Mouse (Mus musculus) gastrocnemius, adult 8-10 months (tissue): ENCODE results near the gene Utp15. TPM values are rescaled to one million over a fixed set of nuclear protein-coding genes. Genes with fewer than 3 reads are reported as not detected.
A peak's percentile ranks its signal among the peaks of the same experiment; 100 is the strongest.

Experiments used
- DNase-seq, 2 experiments: peaks; one replicate each; pipeline ENCODE4 v3.0.0; 2022; ENCODE audit warnings: low spot score in 2 of 2
- total RNA-seq, 4 experiments: library from RNA; stranded (reverse); gene quantifications; 2 replicates each; pipeline ENCODE4 v1.2.4; 2022

Gene Utp15
- total RNA-seq, 4 experiments from 2014 or later, result 3.0 to 4.7 (median 3.8) TPM

DNA sequence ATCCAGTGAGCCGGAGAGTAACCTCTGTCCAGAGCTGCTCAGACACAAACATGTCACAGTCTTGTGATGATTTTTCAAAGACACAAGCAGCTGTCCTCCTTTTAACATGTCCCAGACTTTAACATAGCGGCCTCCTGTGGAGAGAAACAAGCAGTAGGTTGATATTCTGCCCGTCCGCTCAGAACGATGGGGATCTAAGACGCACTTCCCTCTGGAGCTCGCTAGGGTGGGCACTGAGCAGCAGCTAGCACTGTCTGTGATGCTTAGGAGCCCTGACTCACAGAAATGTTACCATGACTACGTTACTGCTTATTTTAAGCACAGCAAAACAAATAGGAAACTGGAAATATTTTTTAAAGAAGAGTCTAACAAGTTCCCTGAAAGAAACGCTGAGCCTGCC lies 7.9 kb downstream of the Utp15 start:
- no peak for DNase-seq

DNA sequence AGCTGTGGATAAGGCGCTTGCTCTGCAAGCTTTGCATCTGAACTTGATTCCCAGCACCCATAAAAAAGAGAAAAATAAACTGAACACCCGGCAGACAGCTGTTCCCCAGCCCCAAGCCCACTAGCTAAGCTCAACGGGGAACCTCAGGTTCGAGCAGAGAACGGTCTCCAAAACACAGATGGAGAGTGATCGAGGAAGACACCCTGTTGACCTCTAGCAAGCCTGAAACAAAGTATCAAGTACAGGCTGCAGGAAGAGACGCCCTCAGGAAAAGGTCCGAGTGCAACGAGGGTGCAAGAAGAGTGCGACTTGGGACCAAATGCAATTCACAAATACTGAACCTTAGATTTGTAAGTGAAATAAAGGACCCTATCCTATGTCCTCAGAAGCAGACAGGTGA lies 13.2 kb downstream of the Utp15 start:
- DNase-seq, result no peak

DNA sequence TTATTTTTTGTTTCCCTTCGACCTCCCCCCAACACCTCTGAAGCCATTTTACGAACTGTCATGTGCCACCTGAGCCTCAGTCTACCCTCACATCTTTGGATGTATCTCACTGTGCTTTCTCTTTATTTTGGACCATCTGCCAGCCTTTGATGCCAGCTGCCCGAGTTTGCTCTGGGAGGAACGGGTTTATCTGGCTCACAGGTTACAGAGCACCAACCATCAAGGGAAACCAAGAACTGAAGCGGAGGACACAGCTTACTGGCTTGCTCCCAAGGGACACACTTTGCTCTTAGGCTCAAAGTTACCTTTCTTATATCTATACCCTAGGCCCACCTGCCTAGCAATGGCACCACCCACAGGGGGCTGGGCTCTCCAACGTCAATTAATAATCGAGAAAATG lies 17.5 kb downstream of the Utp15 start:
- DNase-seq, result no peak

DNA sequence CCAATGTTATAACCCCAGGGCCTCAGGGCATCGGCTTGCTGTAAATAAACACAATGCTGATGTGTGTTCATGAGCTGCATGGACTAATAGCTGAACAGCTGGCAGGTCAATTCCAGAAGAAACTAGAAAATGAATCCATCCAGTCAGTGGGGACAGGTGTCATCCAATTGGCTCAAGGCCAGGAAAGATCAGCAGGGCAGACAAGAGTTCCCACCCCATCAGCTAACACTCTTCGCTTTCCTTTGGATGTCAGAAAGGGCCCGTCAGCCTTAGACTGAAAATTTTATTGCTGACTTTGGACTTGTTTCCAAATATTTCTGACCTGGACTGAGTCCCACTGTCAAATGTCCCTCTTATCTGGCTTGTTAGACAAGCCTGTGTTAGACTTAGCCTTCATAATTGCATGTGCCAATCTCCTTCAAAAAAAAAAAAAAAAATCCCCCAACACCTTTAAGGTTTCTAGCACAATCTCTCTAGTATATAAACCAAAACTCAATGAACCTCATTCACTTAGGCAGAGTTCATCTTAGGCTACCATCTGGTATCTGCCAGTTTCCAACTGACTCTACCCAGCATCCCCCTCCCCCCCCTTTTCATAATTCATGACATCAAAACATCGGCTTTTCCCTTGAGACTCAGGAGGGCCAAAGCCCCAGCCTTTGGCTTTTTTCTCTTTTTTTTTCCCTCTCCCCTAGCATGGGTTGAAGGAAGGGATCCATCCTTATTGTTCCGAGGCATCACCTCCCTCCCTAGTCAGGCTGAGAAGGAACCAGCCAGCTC lies 18.1 kb downstream of the Utp15 start:
- DNase-seq, result no peak

DNA sequence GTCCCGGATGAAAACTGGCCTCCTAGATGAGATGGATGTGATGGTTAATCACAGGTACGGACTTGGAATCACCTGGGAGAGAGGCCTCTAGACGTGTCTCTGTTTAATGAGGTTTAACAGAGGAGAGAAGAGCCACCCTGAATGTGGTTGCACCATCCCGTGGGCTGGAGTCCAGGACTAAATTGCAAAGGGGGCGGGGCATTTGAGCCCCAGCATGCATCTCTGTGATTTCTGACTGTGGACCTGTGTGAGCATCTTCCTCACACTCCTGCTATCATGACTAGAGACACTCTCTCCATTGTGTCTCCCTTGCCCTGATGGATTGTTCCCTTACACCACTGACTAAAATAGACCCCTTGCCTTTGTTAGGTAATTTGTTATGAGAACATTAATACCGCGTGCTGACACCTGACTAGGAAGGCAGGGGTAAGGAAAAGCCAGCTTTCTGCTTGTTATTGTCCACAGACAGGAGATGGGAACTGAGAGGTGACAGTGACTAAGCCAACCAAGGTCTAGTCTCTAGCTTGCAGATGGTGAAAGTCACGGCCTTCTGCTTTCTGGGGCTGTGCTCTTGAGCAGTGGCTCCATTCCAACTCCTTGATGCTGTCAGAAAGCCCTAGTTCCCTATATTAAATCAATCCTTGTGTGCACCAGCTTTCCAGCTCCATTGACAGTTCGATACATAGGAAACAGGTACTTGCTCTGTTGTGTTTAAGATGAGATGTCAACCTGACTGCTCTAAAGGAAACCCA lies 21.1 kb downstream of the Utp15 start:
- DNase-seq, result no peak

DNA sequence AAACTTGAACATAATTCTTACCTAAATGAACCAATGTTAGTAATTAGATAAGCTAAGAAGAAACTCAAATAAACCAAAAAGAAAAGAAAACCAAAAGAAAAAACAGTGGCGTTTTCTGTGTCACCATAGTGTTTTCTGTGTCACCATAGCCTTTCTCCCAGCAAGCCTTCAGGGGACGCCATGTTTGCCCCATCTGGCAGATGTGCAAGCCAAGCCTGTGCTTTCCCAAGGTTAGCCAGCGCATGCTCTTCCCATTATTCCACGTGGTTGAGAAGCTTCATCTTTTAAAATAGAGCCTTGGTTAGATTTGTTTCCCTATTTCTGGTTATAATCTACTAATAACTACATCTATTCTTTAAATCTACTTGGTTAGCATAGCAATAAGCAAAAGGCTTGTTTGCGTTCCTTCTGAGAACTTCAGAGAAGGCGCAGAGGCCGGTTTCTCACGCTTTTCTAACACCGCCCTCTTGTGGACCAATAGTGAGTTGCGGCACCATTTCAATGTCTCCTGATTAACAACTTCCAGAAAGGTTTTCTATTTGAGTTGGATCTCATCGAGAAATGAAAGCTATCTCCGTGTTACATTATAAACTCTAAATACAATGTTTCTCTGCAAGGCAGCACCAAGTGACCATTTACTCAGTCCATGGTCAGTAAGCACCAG lies 22.7 kb downstream of the Utp15 start:
- peak; percentile 22 to 27 for DNase-seq

DNA sequence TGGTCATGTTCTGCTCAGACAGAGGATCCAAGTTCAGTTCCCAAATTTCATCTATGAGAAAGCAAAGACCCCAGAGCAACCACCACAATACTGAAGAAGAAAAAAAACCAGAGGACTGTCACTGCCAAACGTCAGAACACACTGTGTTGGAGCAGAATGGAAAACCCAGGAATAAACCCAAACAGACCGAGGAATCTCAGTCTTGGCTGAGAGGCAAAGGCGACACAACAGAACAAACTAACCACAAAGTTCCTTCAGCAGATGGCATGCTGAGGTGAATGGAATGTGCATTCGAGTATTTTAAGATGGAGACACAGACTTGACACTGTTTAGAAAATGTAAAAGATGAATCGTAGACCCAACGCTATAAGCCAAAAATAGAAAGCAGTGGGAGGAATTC lies 27.4 kb downstream of the Utp15 start:
- DNase-seq, result no peak

DNA sequence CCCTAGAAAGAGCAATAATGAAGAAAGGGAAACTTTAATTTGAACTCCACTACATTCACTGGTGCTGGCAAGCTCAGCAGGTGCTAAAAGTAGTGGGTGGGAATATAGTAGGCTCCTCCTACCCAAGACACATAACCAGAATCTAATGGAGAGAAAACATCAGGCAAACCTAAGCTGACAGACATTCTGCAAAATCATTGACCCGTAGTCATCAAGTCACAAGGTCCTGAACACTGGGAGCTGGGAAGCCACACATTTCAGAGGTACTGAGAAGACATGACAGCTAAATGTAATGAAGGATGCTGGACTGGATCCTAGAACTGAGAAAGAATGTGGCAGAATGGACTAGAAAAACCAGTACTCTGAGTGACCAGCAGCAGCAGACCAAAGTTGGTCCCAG lies 32.3 kb downstream of the Utp15 start:
- DNase-seq, result no peak

DNA sequence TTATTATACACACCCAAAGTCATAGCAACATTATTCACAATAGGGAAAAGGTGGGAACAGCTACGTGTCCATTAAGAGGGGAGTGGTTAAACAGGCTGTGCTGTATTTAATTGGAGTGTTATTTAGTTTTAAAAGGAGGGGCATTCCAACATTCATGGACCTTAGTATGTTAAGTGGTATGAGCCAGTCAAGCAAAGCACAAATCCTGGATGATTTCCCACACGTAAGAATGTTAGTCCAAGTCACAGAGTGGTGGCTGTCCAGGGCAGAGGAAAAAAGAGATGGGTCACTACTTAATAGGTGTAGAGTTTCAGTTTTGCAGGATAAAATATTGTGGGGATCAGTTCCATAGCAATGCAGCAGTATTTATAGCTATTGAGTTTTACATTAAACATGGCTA lies 36.6 kb downstream of the Utp15 start:
- DNase-seq, result no peak

DNA sequence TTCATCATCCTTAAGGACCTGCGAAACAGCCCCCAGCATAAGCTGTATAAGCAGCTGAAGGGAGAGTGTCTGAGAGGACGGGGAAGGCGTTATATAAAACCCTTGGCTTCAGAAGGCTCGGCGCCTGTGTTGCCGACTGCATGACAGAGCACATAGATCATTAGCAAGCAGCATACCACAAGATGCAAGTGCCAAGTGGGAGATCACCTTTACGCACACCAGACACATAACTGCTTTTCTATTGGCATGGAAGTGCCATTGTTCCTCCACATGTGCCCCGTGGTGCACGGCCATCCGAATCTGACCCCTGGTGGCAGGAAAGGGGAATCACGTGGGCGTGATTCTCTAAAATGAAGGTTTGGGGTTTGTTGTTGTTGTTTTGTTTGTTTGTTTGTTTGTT lies 40.0 kb downstream of the Utp15 start:
- no peak for DNase-seq

DNA sequence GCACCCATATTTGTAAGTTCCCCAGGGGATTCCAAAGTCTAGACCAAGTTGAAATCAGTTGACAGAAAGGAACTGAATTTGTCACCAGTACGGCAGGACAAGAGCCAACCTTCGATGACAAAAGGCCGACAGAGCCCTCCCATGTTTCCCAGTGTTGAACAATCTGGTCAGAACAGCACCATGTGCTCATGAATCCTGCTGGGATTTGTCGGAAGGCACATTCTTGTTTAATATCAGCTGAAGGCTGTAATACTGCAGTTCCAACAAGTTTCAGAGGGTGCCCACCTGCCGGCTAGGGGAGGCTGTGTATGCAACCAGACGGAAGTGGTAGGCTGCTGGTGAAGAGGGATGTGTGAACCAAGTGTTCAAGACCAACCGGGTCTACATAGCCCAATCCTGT lies 52.7 kb downstream of the Utp15 start:
- no peak for DNase-seq

DNA sequence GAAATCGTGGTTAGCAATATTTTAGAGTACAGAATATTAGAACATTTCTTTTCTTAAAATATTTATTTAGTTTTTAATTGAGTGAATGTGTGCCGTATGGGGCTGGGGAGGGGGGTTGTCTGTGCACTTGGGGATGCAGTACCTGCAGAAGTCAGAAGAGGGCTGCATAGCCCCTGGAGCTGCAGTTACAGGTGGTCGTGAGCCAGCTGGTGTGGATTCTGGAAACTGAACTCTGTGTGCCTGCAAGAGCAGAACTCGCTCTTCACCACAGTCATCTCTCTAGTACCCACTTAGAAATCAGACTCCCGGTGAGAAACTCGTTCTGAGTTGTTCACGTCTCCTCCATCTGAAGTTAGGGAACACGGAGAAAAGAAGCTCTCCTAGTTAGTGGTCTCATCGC lies 54.0 kb downstream of the Utp15 start:
- no peak for DNase-seq

DNA sequence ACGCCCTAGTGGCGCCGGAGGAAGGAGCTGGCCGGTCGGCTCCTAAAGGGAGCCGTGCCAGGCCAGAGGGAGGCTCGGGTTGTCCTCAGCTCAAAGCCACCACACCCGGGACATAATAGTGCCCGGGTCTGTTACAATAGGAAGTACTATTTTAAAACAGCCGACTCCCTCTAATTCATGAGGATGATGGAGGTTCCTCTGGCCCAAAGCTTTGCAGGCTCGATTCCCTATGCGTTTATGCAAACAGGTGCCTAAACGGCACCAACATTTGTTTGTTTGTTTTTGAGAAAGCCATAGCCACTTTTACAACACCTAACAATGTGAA lies 56.3 kb downstream of the Utp15 start:
- DNase-seq, result no peak

DNA sequence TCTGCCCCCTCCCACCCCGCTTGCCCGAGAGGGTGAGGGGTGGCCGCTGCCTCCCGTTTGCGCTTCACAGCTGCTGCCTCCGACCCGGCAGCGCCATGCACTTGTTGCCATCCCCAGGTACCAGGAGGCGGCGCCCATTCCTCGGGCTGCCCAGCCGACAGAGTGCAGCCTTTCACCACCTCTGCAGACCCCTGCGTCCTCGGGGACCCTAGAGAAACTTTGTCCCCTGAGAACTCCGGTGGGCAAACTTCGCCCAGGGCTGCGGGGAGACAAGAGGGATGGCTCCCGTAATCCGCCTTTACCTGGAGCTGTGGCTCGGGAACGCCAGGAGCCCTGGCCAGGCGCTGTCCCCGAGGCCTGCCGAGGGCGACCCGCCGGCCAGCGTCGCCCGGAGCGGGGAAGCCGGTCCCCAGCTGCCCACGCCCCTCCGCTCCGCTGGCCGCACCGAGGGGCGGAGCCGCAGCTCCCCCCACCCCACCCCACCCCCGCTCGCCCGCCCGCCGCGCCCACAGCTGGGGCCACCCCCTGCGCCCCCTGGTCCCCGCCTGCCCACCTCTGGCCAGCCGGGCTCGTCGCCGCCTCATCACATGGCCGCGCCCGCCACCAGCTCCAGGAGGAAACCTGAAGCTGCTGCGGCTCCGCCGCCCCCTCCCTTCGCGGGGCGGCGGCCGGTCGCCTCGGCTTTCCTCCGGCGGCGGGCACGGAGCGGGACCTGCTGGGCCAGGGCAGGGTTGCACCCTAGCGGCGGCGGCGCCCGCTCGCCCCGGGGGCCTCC lies 56.9 kb downstream of the Utp15 start, which contains the start of gene Arhgef28:
Gene Arhgef28 (minus strand): TSS at position 669 of the 775 bp plus-strand sequence.
- DNase-seq, result peak; percentile 36 to 63

DNA sequence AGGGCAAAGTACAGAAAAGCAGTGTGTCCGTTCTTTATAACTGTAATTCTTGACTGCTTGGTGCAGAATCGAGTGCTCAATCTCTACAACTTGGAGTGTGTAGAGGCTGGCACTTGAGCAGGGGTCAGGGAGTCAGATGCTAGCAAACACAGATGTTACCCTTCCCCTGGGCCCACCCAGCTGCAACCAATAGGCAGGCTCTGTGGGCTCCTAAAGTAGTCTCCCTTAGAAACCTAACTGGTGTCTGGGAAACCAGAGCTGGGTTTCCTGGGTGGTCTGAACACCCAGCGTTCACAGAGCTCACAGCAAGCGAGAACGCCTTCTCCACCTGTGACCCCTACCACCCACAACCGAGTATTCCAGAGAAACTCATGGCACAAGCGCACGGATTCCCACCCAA lies 57.7 kb downstream of the Utp15 start:
- no peak for DNase-seq

DNA sequence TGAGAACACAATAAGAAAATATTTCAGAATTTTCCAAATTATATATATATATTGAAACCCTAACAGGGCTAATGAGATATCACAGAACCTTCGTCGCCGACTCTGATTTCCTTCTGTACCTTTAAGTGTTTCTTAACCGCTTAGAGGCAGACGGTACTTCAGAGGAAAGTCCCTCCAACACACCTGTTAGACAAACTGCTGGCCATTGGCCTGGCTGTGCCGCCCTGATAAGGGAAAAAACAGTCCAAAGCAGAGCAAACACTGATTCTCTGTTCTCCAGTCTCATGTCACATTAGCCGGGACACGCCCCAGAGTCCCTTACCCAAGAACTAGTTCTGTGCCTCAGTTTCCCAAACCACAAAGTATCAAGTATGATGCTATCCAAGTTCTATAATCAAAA lies 58.5 kb downstream of the Utp15 start:
- DNase-seq, result no peak

DNA sequence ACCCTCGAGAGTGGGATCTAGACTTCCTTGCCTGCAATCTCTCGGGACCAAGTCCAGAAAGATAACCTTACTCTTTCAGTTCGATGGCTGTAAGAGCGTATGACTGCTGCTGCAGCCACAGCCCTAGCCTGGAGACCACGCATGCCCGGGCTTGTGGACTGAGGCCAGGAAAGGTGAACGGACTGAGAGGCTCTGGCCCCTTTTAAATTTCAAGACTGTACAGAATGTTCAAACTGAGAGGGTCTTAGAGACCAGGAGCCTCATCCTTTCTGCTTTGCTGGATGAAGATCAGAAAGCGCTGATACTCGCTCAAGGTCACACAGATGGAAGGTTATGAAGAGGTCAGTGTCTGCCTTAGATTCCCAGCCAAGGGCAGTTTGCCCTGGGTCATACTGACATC lies 61.4 kb downstream of the Utp15 start:
- DNase-seq, result no peak

Other genes starting within 250 kb of the Utp15 start
- 1 to 10 TPM; 2.1 to 2.9 (median 2.7) TPM for gene Arhgef28, start 56.6 kb downstream of the Utp15 start, total RNA-seq
- gene Ankra2, start within 50 bp of the Utp15 start, total RNA-seq, result 10 to 100 TPM; 13.5 to 18.7 (median 16.3) TPM
- gene Gm21976, start 16.8 kb upstream of the Utp15 start, total RNA-seq, result not detected
- 100 to 1,000 TPM; 208 to 239 (median 210) TPM for gene Btf3, start 54.0 kb upstream of the Utp15 start, total RNA-seq
- under 1 TPM in 1 of 4 experiments, not detected in 3; 0.11 TPM for gene Foxd1, start 91.2 kb upstream of the Utp15 start, total RNA-seq
- gene Gm10320, start 229.0 kb upstream of the Utp15 start, total RNA-seq, result not detected